Mouse (Mus musculus) heart, embryonic 12.5 days (tissue): Measurements from ENCODE around the gene Hoxd4. TPM values are rescaled to one million over a fixed set of nuclear protein-coding genes. Genes with fewer than 3 reads are reported as not detected.
A peak's percentile ranks its signal among the peaks of the same experiment; 100 is the strongest.

Experiments used
- ATAC-seq: fragments of 200-750 bp; cut with Nextera tagmentation; 2 replicates; pipeline ENCODE4 v1.8.0; 2017; ENCODE audit warnings: moderate TSS enrichment, moderate library complexity; ENCODE audit not compliant: insufficient number of reproducible peaks, low FRiP score
- H3K27ac ChIP-seq: fragments of 300-500 bp; sonication (generic); 2 replicates; pipeline ENCODE4 v1.5.1; 2016; ENCODE audit warnings: mild to moderate bottlenecking, moderate library complexity; ENCODE audit not compliant: poor library complexity, severe bottlenecking
- H3K27me3 ChIP-seq: fragments of 300-500 bp; sonication (generic); replicated peaks from 2 replicates; pipeline ENCODE4 v1.6.1; 2016; ENCODE audit warnings: mild to moderate bottlenecking, moderate library complexity
- H3K36me3 ChIP-seq: fragments of 300-500 bp; sonication (generic); 2 replicates; pipeline ENCODE4 v1.6.1; 2016; ENCODE audit warnings: mild to moderate bottlenecking, moderate library complexity
- H3K4me1 ChIP-seq: fragments of 300-500 bp; sonication (generic); replicated peaks from 2 replicates; pipeline ENCODE4 v1.6.1; 2016; ENCODE audit warnings: mild to moderate bottlenecking
- H3K4me2 ChIP-seq: fragments of 300-500 bp; sonication (generic); 2 replicates; pipeline ENCODE4 v1.6.1; 2016; ENCODE audit warnings: mild to moderate bottlenecking, moderate library complexity
- H3K4me3 ChIP-seq: fragments of 300-500 bp; sonication (generic); 2 replicates; pipeline ENCODE4 v1.5.1; 2016; ENCODE audit warnings: mild to moderate bottlenecking
- H3K9ac ChIP-seq: fragments of 300-500 bp; sonication (generic); 2 replicates; pipeline ENCODE4 v1.6.1; 2016; ENCODE audit warnings: mild to moderate bottlenecking, moderate library complexity
- H3K9me3 ChIP-seq: fragments of 300-500 bp; sonication (generic); replicated peaks from 2 replicates; pipeline ENCODE4 v1.6.1; 2016; ENCODE audit warnings: mild to moderate bottlenecking, moderate library complexity
- WGBS: fragments of 180-500 bp; shearing (Covaris S2); methylation state at CpG from one replicate; pipeline ENCODE4 v1.1.7; 2016; 5-methylcytosine and 5-hydroxymethylcytosine counted together
- polyA plus RNA-seq: library from polyadenylated mRNA; unstranded; fragments of >200 nt; fragmentation: Nextera tagmentation; extraction: Ambion mirVana; gene quantifications from 2 replicates; pipeline ENCODE4 v1.2.1, GENCODE M21; 2016

The Hoxd4 gene
- polyA plus RNA-seq, 1 experiment from 2014 or later = 0.19 TPM

- Histone ChIP-seq H3K4me3 (no peak overlapping the region), H3K27ac (no peak overlapping the region), H3K4me1 (peaks cover 13% of the 10 kb centered on the region), H3K27me3 (peaks cover 94% of the 10 kb centered on the region), H3K9me3 (no peaks in the 10 kb centered on the region), H3K4me2 (no peak overlapping the region), H3K36me3 (no peaks in the 10 kb centered on the region), H3K9ac (no peak overlapping the region)
- WGBS = 2% methylated on average over 16 of the region's 16 CpGs
- no peak for ATAC-seq
Measured at GRCm38 (mm10) chr2:74710929-74711543, 693 bp upstream of the Hoxd4 start.

- Histone ChIP-seq H3K4me2 (no peak overlapping the region), H3K27me3 (peaks cover 96% of the 10 kb centered on the region)
Measured at GRCm38 (mm10) chr2:74713239-74714150, 1.8 kb downstream of the Hoxd4 start.

GRCm38 (mm10) chr2:74714156-74714789 is 2.5 kb downstream of the Hoxd4 start:
- Histone ChIP-seq H3K36me3 (no peaks in the 10 kb centered on the region), H3K9me3 (no peaks in the 10 kb centered on the region), H3K9ac (no peak overlapping the region), H3K4me1 (peaks cover 13% of the 10 kb centered on the region), H3K27me3 (peaks cover 96% of the 10 kb centered on the region), H3K4me3 (no peak overlapping the region), H3K27ac (no peak overlapping the region), H3K4me2 (no peak overlapping the region)
- ATAC-seq = no peak
- WGBS = 8% methylated on average over 18 of the region's 18 CpGs

More at GRCm38 (mm10) chr2:74713239-74714150, 1.8 kb downstream of the Hoxd4 start:
- no peak overlapping the region for H3K27ac ChIP-seq
- H3K9me3 ChIP-seq = no peaks in the 10 kb centered on the region
- peaks cover 13% of the 10 kb centered on the region for H3K4me1 ChIP-seq
- no peak overlapping the region for H3K4me3 ChIP-seq
- no peak for ATAC-seq
- no peaks in the 10 kb centered on the region for H3K36me3 ChIP-seq
- no peak overlapping the region for H3K9ac ChIP-seq
- WGBS = 6% methylated on average over 19 of the region's 19 CpGs

GRCm38 (mm10) chr2:74714881-74715280 is 3.2 kb downstream of the Hoxd4 start:
- Histone ChIP-seq H3K4me2 (no peak overlapping the region), H3K9ac (no peak overlapping the region), H3K27me3 (peaks cover 96% of the 10 kb centered on the region), H3K9me3 (no peaks in the 10 kb centered on the region), H3K36me3 (no peaks in the 10 kb centered on the region), H3K27ac (no peak overlapping the region), H3K4me3 (no peak overlapping the region), H3K4me1 (peaks cover 13% of the 10 kb centered on the region)
- ATAC-seq = peak; percentile 57; the same call in 1 of the 2 replicates
- WGBS = 0% methylated on average over 14 of the region's 14 CpGs

GRCm38 (mm10) chr2:74715504-74716241 is 3.9 kb downstream of the Hoxd4 start:
- Histone ChIP-seq H3K9ac (no peak overlapping the region), H3K36me3 (no peaks in the 10 kb centered on the region), H3K9me3 (no peaks in the 10 kb centered on the region), H3K4me3 (peak overlapping the region; percentile 35), H3K4me1 (peaks cover 13% of the 10 kb centered on the region), H3K4me2 (peak overlapping the region; percentile 67), H3K27me3 (peaks cover 96% of the 10 kb centered on the region), H3K27ac (no peak overlapping the region)
- ATAC-seq = peak; percentile 45; the same call in 1 of the 2 replicates
- WGBS = 5% methylated on average over 26 of the region's 26 CpGs

- Histone ChIP-seq H3K4me2 (no peak overlapping the region), H3K9ac (no peak overlapping the region), H3K27ac (no peak overlapping the region), H3K36me3 (no peaks in the 10 kb centered on the region), H3K27me3 (peaks cover 99% of the 10 kb centered on the region), H3K9me3 (no peaks in the 10 kb centered on the region), H3K4me1 (0 out of 2 replicates have a peak, but pooled peaks cover 3% of the 10 kb centered on the region), H3K4me3 (no peak overlapping the region)
- WGBS = 11% methylated on average over 2 of the region's 2 CpGs
- no peak for ATAC-seq
Measured at GRCm38 (mm10) chr2:74720384-74720783, 8.7 kb downstream of the Hoxd4 start.

GRCm38 (mm10) chr2:74720955-74721491 is 9.3 kb downstream of the Hoxd4 start:
- Histone ChIP-seq H3K4me2 (no peak overlapping the region), H3K4me3 (no peak overlapping the region), H3K27ac (no peak overlapping the region), H3K4me1 (0 out of 2 replicates have a peak, but pooled peaks cover under 1% of the 10 kb centered on the region), H3K27me3 (peaks cover 98% of the 10 kb centered on the region), H3K9me3 (no peaks in the 10 kb centered on the region), H3K9ac (no peak overlapping the region), H3K36me3 (no peaks in the 10 kb centered on the region)
- 10% methylated on average over 5 of the region's 5 CpGs for WGBS
- no peak for ATAC-seq

GRCm38 (mm10) chr2:74721882-74722281 is 10.2 kb downstream of the Hoxd4 start:
- Histone ChIP-seq H3K27me3 (peaks cover 98% of the 10 kb centered on the region), H3K36me3 (no peaks in the 10 kb centered on the region), H3K9ac (no peak overlapping the region), H3K27ac (no peak overlapping the region), H3K4me3 (no peak overlapping the region), H3K9me3 (no peaks in the 10 kb centered on the region), H3K4me1 (no peaks in the 10 kb centered on the region), H3K4me2 (no peak overlapping the region)
- ATAC-seq = no peak
- WGBS = 12% methylated on average over 6 of the region's 6 CpGs

GRCm38 (mm10) chr2:74722949-74723348 is 11.2 kb downstream of the Hoxd4 start:
- H3K36me3 ChIP-seq = no peaks in the 10 kb centered on the region
- peaks cover 98% of the 10 kb centered on the region for H3K27me3 ChIP-seq
- no peak for ATAC-seq
- peaks cover 9% of the 10 kb centered on the region for H3K4me1 ChIP-seq
- H3K4me2 ChIP-seq = no peak overlapping the region
- WGBS = 9% methylated on average over 8 of the region's 8 CpGs
- H3K4me3 ChIP-seq = no peak overlapping the region
- H3K9ac ChIP-seq = no peak overlapping the region
- no peaks in the 10 kb centered on the region for H3K9me3 ChIP-seq
- H3K27ac ChIP-seq = no peak overlapping the region

- no peak for ATAC-seq
- H3K4me2 ChIP-seq = no peak overlapping the region
- H3K36me3 ChIP-seq = no peaks in the 10 kb centered on the region
- H3K27ac ChIP-seq = no peak overlapping the region
- WGBS = 21% methylated on average over 7 of the region's 7 CpGs
- peaks cover 10% of the 10 kb centered on the region for H3K4me1 ChIP-seq
- H3K27me3 ChIP-seq = peaks cover 96% of the 10 kb centered on the region
- H3K9ac ChIP-seq = no peak overlapping the region
- no peaks in the 10 kb centered on the region for H3K9me3 ChIP-seq
- H3K4me3 ChIP-seq = no peak overlapping the region
Measured at GRCm38 (mm10) chr2:74724244-74725015, 12.7 kb downstream of the Hoxd4 start.
